Mouse (Mus musculus): ENCODE data around the gene Fbxo47. TPM values are rescaled to one million over a fixed set of nuclear protein-coding genes. Genes with fewer than 3 reads are reported as not detected.

The Fbxo47 gene
- total and polyA plus RNA-seq, 2 experiments from 2014 or later: 0.38 to 0.88 TPM

GRCm38 (mm10) chr11:97891821-97892220 is 7.9 kb upstream of the Fbxo47 start:
- H3K4me1 ChIP-seq (ENCODE audit: insufficient read depth, low read length): no peaks in the 10 kb centered on the region
- no peaks in the 10 kb centered on the region for H3K9me3 ChIP-seq (ENCODE audit: low read length)
- H3K36me3 ChIP-seq (ENCODE audit: insufficient read depth, low read length): no peaks in the 10 kb centered on the region
- no peak for DNase-seq (ENCODE audit: low spot score)
- H3K4me3 ChIP-seq (ENCODE audit: low read depth, low read length): no peak overlapping the region
- H3K27me3 ChIP-seq (ENCODE audit: insufficient read depth, low read length): no peaks in the 10 kb centered on the region
- WGBS: 78% methylated on average over 5 of the region's 5 CpGs
- no peak overlapping the region for H3K27ac ChIP-seq (ENCODE audit: low read depth, low read length)
- H3K4me2 ChIP-seq (ENCODE audit: low read depth, low read length, poor library complexity, severe bottlenecking): no peak overlapping the region
- no peak for TF ChIP-seq CTCF (IDR thresholded peaks at IDR 0.05)
- H3K9ac ChIP-seq (replicated peaks; ENCODE audit: low read length, poor library complexity, severe bottlenecking): no peak overlapping the region
- ATAC-seq (ENCODE audit: low FRiP score): no peak

- DNase-seq (ENCODE audit: low spot score): no peak
- Histone ChIP-seq H3K27ac (ENCODE audit: low read depth, low read length) (no peak overlapping the region), H3K9ac (replicated peaks; ENCODE audit: low read length, poor library complexity, severe bottlenecking) (no peak overlapping the region), H3K27me3 (ENCODE audit: insufficient read depth, low read length) (no peaks in the 10 kb centered on the region), H3K9me3 (ENCODE audit: low read length) (no peaks in the 10 kb centered on the region), H3K4me2 (ENCODE audit: low read depth, low read length, poor library complexity, severe bottlenecking) (no peak overlapping the region), H3K4me1 (ENCODE audit: insufficient read depth, low read length) (no peaks in the 10 kb centered on the region), H3K4me3 (ENCODE audit: low read depth, low read length) (no peak overlapping the region), H3K36me3 (ENCODE audit: insufficient read depth, low read length) (no peaks in the 10 kb centered on the region)
- ATAC-seq (ENCODE audit: low FRiP score): no peak
- no peak for TF ChIP-seq CTCF (IDR thresholded peaks at IDR 0.05)
- 100% methylated on average over 2 of the region's 2 CpGs for WGBS
These were observed 1.5 kb upstream of the Fbxo47 start for GRCm38 (mm10) chr11:97885296-97885915.

GRCm38 (mm10) chr11:97884601-97885185 is 739 bp upstream of the Fbxo47 start:
- H3K9ac ChIP-seq (replicated peaks; ENCODE audit: low read length, poor library complexity, severe bottlenecking): peak overlapping the region; percentile 59; the same call in 1 of the 2 replicates
- H3K4me2 ChIP-seq (ENCODE audit: low read depth, low read length, poor library complexity, severe bottlenecking): peak overlapping the region; percentile 48
- H3K9me3 ChIP-seq (ENCODE audit: low read length): no peaks in the 10 kb centered on the region
- DNase-seq (ENCODE audit: low spot score) (no peak), ATAC-seq (ENCODE audit: low FRiP score) (no peak)
- peak overlapping the region; percentile 87 for H3K27ac ChIP-seq (ENCODE audit: low read depth, low read length)
- 21% methylated on average over 7 of the region's 7 CpGs for WGBS
- TF ChIP-seq CTCF (IDR thresholded peaks at IDR 0.05): peak; percentile 38
- no peaks in the 10 kb centered on the region for H3K4me1 ChIP-seq (ENCODE audit: insufficient read depth, low read length)
- H3K36me3 ChIP-seq (ENCODE audit: insufficient read depth, low read length): no peaks in the 10 kb centered on the region
- H3K27me3 ChIP-seq (ENCODE audit: insufficient read depth, low read length): no peaks in the 10 kb centered on the region
- peak overlapping the region; percentile 56 for H3K4me3 ChIP-seq (ENCODE audit: low read depth, low read length)

GRCm38 (mm10) chr11:97883542-97883917 is 424 bp downstream of the Fbxo47 start:
- 4% methylated on average over 26 of the region's 26 CpGs for WGBS
- Histone ChIP-seq H3K9ac (replicated peaks; ENCODE audit: low read length, poor library complexity, severe bottlenecking) (peak overlapping the region; percentile 42; the same call in 1 of the 2 replicates), H3K36me3 (ENCODE audit: insufficient read depth, low read length) (no peaks in the 10 kb centered on the region), H3K4me2 (ENCODE audit: low read depth, low read length, poor library complexity, severe bottlenecking) (peak overlapping the region; percentile 58), H3K27me3 (ENCODE audit: insufficient read depth, low read length) (no peaks in the 10 kb centered on the region), H3K9me3 (ENCODE audit: low read length) (no peaks in the 10 kb centered on the region), H3K4me1 (ENCODE audit: insufficient read depth, low read length) (no peaks in the 10 kb centered on the region), H3K4me3 (ENCODE audit: low read depth, low read length) (peak overlapping the region; percentile 56), H3K27ac (ENCODE audit: low read depth, low read length) (peak overlapping the region; percentile 87)
- no peak for TF ChIP-seq CTCF (IDR thresholded peaks at IDR 0.05)
- DNase-seq (ENCODE audit: low spot score): peak; percentile 54
- peak; percentile 47; the same call in 1 of the 2 replicates for ATAC-seq (ENCODE audit: low FRiP score)

- Histone ChIP-seq H3K36me3 (ENCODE audit: insufficient read depth, low read length) (no peaks in the 10 kb centered on the region), H3K9me3 (ENCODE audit: low read length) (no peaks in the 10 kb centered on the region), H3K4me1 (ENCODE audit: insufficient read depth, low read length) (no peaks in the 10 kb centered on the region), H3K27ac (ENCODE audit: low read depth, low read length) (no peak overlapping the region), H3K4me2 (ENCODE audit: low read depth, low read length, poor library complexity, severe bottlenecking) (no peak overlapping the region), H3K4me3 (ENCODE audit: low read depth, low read length) (no peak overlapping the region), H3K9ac (replicated peaks; ENCODE audit: low read length, poor library complexity, severe bottlenecking) (no peak overlapping the region), H3K27me3 (ENCODE audit: insufficient read depth, low read length) (no peaks in the 10 kb centered on the region)
- WGBS: 93% methylated on average over 4 of the region's 4 CpGs
- DNase-seq (ENCODE audit: low spot score): no peak
- TF ChIP-seq CTCF (IDR thresholded peaks at IDR 0.05): no peak
- ATAC-seq (ENCODE audit: low FRiP score): no peak
These were observed 3.6 kb downstream of the Fbxo47 start for GRCm38 (mm10) chr11:97880362-97880761.

GRCm38 (mm10) chr11:97877341-97877740 is 6.6 kb downstream of the Fbxo47 start:
- no peaks in the 10 kb centered on the region for H3K36me3 ChIP-seq (ENCODE audit: insufficient read depth, low read length)
- ATAC-seq (ENCODE audit: low FRiP score) (no peak), DNase-seq (ENCODE audit: low spot score) (no peak)
- H3K9ac ChIP-seq (replicated peaks; ENCODE audit: low read length, poor library complexity, severe bottlenecking): no peak overlapping the region
- TF ChIP-seq CTCF (IDR thresholded peaks at IDR 0.05): no peak
- no peaks in the 10 kb centered on the region for H3K4me1 ChIP-seq (ENCODE audit: insufficient read depth, low read length)
- WGBS: 86% methylated on average over 2 of the region's 2 CpGs
- H3K27me3 ChIP-seq (ENCODE audit: insufficient read depth, low read length): no peaks in the 10 kb centered on the region
- H3K4me2 ChIP-seq (ENCODE audit: low read depth, low read length, poor library complexity, severe bottlenecking): no peak overlapping the region
- no peaks in the 10 kb centered on the region for H3K9me3 ChIP-seq (ENCODE audit: low read length)
- H3K4me3 ChIP-seq (ENCODE audit: low read depth, low read length): no peak overlapping the region
- no peak overlapping the region for H3K27ac ChIP-seq (ENCODE audit: low read depth, low read length)
